Mouse (Mus musculus) adipose tissue, adult 10 weeks (tissue): ENCODE data around the gene Axin1. TPM values are rescaled to one million over a fixed set of nuclear protein-coding genes. Genes with fewer than 3 reads are reported as not detected.

Experiments
- polyA plus RNA-seq: library from polyadenylated mRNA; stranded (reverse); fragments of 350-450 nt; fragmentation: Illumina TruSeq; extraction: RNeasy Lipid Tissue Mini Kit (QIAGEN cat#74804); gene quantifications from one replicate; pipeline ENCODE4 v1.2.3, GENCODE M21; 2014; ENCODE audit warnings: low read depth, low replicate concordance

Axin1 gene
- 25.3 TPM for polyA plus RNA-seq

GRCm38 (mm10) chr17:26138239-26138836, at the start of gene Axin1:
TSS of gene Axin1 (plus strand) at chr17:26138688.

GRCm38 (mm10) chr17:26089905-26090632, 48.4 kb upstream of the Axin1 start, which contains the start of gene Decr2:
TSS of gene Decr2 (minus strand) at chr17:26090337.

GRCm38 (mm10) chr17:26095121-26095740, 43.3 kb upstream of the Axin1 start, which contains the start of gene Nme4:
TSS of gene Nme4 (minus strand) at chr17:26095602.

GRCm38 (mm10) chr17:26113181-26113948, 25.1 kb upstream of the Axin1 start, which contains the start of gene Tmem8:
TSS of gene Tmem8 (plus strand) at chr17:26113299.

GRCm38 (mm10) chr17:26123267-26123684, 15.2 kb upstream of the Axin1 start, which contains the start of gene Mrpl28:
TSS of gene Mrpl28 (plus strand) at chr17:26123500.

GRCm38 (mm10) chr17:26198892-26199291, 60.4 kb downstream of the Axin1 start, which contains the start of gene Pdia2:
TSS of gene Pdia2 (minus strand) at chr17:26199087.

GRCm38 (mm10) chr17:26202737-26203136, 64.2 kb downstream of the Axin1 start, which contains the start of gene Rgs11:
TSS of gene Rgs11 (plus strand) at chr17:26202951.

GRCm38 (mm10) chr17:26207686-26208085, 69.2 kb downstream of the Axin1 start, which contains the start of gene Arhgdig:
TSS of gene Arhgdig (minus strand) at chr17:26207786.

GRCm38 (mm10) chr17:26244101-26244841, 105.8 kb downstream of the Axin1 start, which contains the start of gene Fam234a:
TSS of gene Fam234a (minus strand) at chr17:26244242.

Other genes with a start within 250 kb of the Axin1 start
- 22.5 TPM for gene Rab40c, start 219.0 kb upstream of the Axin1 start, polyA plus RNA-seq
- gene Pigq, start 193.8 kb upstream of the Axin1 start, polyA plus RNA-seq: 65.9 TPM
- 2.3 TPM for gene Nhlrc4, start 193.7 kb upstream of the Axin1 start, polyA plus RNA-seq
- gene A930017K11Rik, start 186.1 kb upstream of the Axin1 start, polyA plus RNA-seq: 1.3 TPM
- gene Capn15, start 152.9 kb upstream of the Axin1 start, polyA plus RNA-seq: 18.4 TPM
- 27.8 TPM for gene Rab11fip3, start 69.1 kb upstream of the Axin1 start, polyA plus RNA-seq
- 22.2 TPM for gene Decr2, start 48.4 kb upstream of the Axin1 start, polyA plus RNA-seq
- gene Nme4, start 43.1 kb upstream of the Axin1 start, polyA plus RNA-seq: 4.0 TPM
- gene Tmem8, start 25.4 kb upstream of the Axin1 start, polyA plus RNA-seq: 31.5 TPM
- 68.3 TPM for gene Mrpl28, start 15.2 kb upstream of the Axin1 start, polyA plus RNA-seq
- 0.48 TPM for gene Pdia2, start 60.4 kb downstream of the Axin1 start, polyA plus RNA-seq
- 25.0 TPM for gene Rgs11, start 64.3 kb downstream of the Axin1 start, polyA plus RNA-seq
- gene Arhgdig, start 69.1 kb downstream of the Axin1 start, polyA plus RNA-seq: 1.9 TPM
- gene Fam234a, start 105.6 kb downstream of the Axin1 start, polyA plus RNA-seq: 46.5 TPM
- gene Luc7l, start 114.2 kb downstream of the Axin1 start, polyA plus RNA-seq: 45.6 TPM